Mouse (Mus musculus): ENCODE measurements at regions not wholly inside any gene's neighbourhood (a gene's known extent, or its start where the extent isn't known, plus 50 kb on each side); places are given as distances from the start of the nearest gene placed in this dataset.
A peak's percentile ranks its signal among the peaks of the same experiment; 100 is the strongest.

- H3K4me3 ChIP-seq (ENCODE audit: insufficient read depth, low read depth, low read length) = no peak overlapping the region
- WGBS = 64% methylated on average over 1 of the region's 1 CpGs
- peaks cover 30% of the 10 kb centered on the region for H3K4me1 ChIP-seq (ENCODE audit: control insufficient read depth, insufficient read depth, low read length)
- no peak for TF ChIP-seq CTCF (IDR thresholded peaks at IDR 0.05; ENCODE audit: insufficient read depth, low read depth, low read length)
- no peak for TF ChIP-seq POLR2A (IDR thresholded peaks at IDR 0.05; ENCODE audit: insufficient read depth, low read depth, low read length)
- H3K27ac ChIP-seq (ENCODE audit: insufficient read depth, low read depth, low read length) = no peak overlapping the region
Measured at GRCm38 (mm10) chr6:100159246-100159645, 128.0 kb downstream of the Rybp start.

- TF ChIP-seq POLR2A (IDR thresholded peaks at IDR 0.05; ENCODE audit: insufficient read depth, low read depth, low read length) (no peak), CTCF (IDR thresholded peaks at IDR 0.05; ENCODE audit: insufficient read depth, low read depth, low read length) (no peak)
- 55% methylated on average over 7 of the region's 7 CpGs for WGBS
- Histone ChIP-seq H3K4me3 (ENCODE audit: insufficient read depth, low read depth, low read length) (no peak overlapping the region), H3K4me1 (ENCODE audit: control insufficient read depth, insufficient read depth, low read length) (peaks cover 16% of the 10 kb centered on the region), H3K27ac (ENCODE audit: insufficient read depth, low read depth, low read length) (0 out of 2 replicates have a peak overlapping the region, but pooled peaks have one; percentile 10)
Measured at GRCm38 (mm10) chr6:100157288-100157687, 130.0 kb downstream of the Rybp start.

DNA sequence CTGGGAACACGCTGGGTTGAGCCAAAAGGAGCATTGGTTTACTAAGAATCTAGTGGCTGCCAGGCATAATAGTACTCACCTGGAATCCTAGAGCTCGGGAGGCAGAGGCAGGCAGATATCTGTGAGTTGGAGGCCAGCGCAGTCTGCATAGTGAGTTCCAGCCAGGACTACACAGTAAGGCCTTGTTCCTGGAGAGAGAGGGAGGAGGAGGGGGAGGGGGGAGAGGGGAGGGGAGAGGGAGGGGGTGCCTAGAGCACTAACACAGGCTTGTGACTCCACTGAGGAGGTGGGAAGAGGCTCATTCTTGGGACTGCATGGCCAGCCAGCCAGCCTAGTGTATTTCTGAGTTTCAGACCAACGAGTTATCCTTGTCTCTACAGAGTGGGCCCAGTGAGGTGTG is 131.1 kb downstream of the Rybp start:
- 0 out of 2 replicates have a peak, but pooled peaks have one; percentile 1 for TF ChIP-seq CTCF (IDR thresholded peaks at IDR 0.05; ENCODE audit: insufficient read depth, low read depth, low read length)
- TF ChIP-seq POLR2A (IDR thresholded peaks at IDR 0.05; ENCODE audit: insufficient read depth, low read depth, low read length) = no peak
- H3K4me1 ChIP-seq (ENCODE audit: control insufficient read depth, insufficient read depth, low read length) = peaks cover 16% of the 10 kb centered on the region
- H3K4me3 ChIP-seq (ENCODE audit: insufficient read depth, low read depth, low read length) = no peak overlapping the region
- 87% methylated on average over 4 of the region's 4 CpGs for WGBS
- H3K27ac ChIP-seq (ENCODE audit: insufficient read depth, low read depth, low read length) = no peak overlapping the region

GRCm38 (mm10) chr6:100155676-100156075 is 131.6 kb downstream of the Rybp start:
- TF ChIP-seq CTCF (IDR thresholded peaks at IDR 0.05; ENCODE audit: insufficient read depth, low read depth, low read length) = 0 out of 2 replicates have a peak, but pooled peaks have one; percentile 4
- no peak for TF ChIP-seq POLR2A (IDR thresholded peaks at IDR 0.05; ENCODE audit: insufficient read depth, low read depth, low read length)
- peaks cover 16% of the 10 kb centered on the region for H3K4me1 ChIP-seq (ENCODE audit: control insufficient read depth, insufficient read depth, low read length)
- H3K27ac ChIP-seq (ENCODE audit: insufficient read depth, low read depth, low read length) = no peak overlapping the region
- no peak overlapping the region for H3K4me3 ChIP-seq (ENCODE audit: insufficient read depth, low read depth, low read length)
- 44% methylated on average over 20 of the region's 20 CpGs for WGBS

DNA sequence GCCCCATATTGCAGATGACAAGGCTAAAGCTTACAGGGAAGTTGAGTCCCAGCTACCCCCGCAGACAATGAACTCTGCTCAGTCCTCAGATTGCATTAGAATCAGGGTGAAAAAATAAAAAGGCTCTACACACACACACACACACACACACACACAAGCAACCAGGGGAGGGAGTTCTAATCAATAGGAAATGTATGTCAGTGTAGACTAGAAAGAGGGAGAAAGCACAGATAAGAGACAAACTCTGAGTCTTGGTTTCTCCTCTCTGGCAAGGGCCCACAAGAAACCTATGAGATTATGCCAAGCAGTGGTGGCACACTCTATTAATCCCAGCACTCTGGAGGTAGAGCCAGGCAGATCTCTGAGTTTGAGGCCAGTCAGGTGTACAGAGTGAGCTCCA is 135.8 kb downstream of the Rybp start:
- WGBS = 100% methylated on average over 1 of the region's 1 CpGs
- Histone ChIP-seq H3K27ac (ENCODE audit: insufficient read depth, low read depth, low read length) (no peak overlapping the region), H3K4me3 (ENCODE audit: insufficient read depth, low read depth, low read length) (no peak overlapping the region), H3K4me1 (ENCODE audit: control insufficient read depth, insufficient read depth, low read length) (peaks cover 18% of the 10 kb centered on the region)
- TF ChIP-seq POLR2A (IDR thresholded peaks at IDR 0.05; ENCODE audit: insufficient read depth, low read depth, low read length) (no peak), CTCF (IDR thresholded peaks at IDR 0.05; ENCODE audit: insufficient read depth, low read depth, low read length) (no peak)

DNA sequence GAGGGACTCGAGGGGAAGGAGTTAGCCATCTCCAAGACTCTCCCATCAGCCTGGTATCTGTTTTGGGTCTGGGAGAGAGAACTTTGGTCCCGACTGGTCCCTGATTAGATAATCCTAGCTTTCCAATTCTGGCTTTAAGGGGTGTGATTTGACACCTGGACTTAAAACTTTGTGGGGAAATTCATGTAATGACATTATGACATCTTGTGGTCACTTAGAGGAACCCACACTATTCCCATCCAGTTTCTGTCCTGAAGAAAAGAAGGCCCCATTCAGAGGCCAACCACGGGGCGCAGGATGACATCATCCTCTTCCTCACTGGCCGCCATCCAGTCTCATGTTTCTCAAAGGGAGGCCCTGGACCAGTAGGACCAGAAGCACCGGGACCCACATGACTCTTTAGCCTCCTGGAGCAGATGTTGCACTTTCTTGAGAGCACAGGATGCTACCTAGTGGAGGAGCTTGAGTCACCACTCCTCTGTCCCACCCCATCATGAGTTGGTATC is 136.5 kb downstream of the Rybp start:
- WGBS = 67% methylated on average over 6 of the region's 6 CpGs
- TF ChIP-seq POLR2A (IDR thresholded peaks at IDR 0.05; ENCODE audit: insufficient read depth, low read depth, low read length) (no peak), CTCF (IDR thresholded peaks at IDR 0.05; ENCODE audit: insufficient read depth, low read depth, low read length) (no peak)
- peaks cover 16% of the 10 kb centered on the region for H3K4me1 ChIP-seq (ENCODE audit: control insufficient read depth, insufficient read depth, low read length)
- no peak overlapping the region for H3K4me3 ChIP-seq (ENCODE audit: insufficient read depth, low read depth, low read length)
- no peak overlapping the region for H3K27ac ChIP-seq (ENCODE audit: insufficient read depth, low read depth, low read length)

DNA sequence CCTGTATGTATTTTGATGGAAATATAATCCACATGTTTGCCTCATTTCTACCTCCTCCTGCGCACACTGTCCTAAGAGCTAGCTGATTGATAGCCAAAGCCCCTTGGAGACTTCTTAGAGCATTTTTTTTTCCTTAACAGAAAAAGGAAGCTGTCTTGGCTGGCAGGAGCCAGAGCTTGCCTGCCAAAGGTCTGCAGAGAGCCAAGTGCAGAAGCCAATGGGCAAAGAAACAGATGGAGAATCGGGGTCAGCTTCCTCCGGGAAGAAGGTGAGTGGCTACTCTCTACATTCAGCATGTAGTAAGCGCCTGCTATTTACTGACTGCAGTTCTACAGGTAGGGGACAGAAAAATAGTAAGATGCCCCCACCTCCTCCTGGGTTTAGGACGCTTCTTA is 137.8 kb downstream of the Rybp start:
- peaks cover 14% of the 10 kb centered on the region for H3K4me1 ChIP-seq (ENCODE audit: control insufficient read depth, insufficient read depth, low read length)
- H3K27ac ChIP-seq (ENCODE audit: insufficient read depth, low read depth, low read length) = no peak overlapping the region
- H3K4me3 ChIP-seq (ENCODE audit: insufficient read depth, low read depth, low read length) = no peak overlapping the region
- 79% methylated on average over 5 of the region's 5 CpGs for WGBS
- TF ChIP-seq POLR2A (IDR thresholded peaks at IDR 0.05; ENCODE audit: insufficient read depth, low read depth, low read length) = no peak
- TF ChIP-seq CTCF (IDR thresholded peaks at IDR 0.05; ENCODE audit: insufficient read depth, low read depth, low read length) = no peak

DNA sequence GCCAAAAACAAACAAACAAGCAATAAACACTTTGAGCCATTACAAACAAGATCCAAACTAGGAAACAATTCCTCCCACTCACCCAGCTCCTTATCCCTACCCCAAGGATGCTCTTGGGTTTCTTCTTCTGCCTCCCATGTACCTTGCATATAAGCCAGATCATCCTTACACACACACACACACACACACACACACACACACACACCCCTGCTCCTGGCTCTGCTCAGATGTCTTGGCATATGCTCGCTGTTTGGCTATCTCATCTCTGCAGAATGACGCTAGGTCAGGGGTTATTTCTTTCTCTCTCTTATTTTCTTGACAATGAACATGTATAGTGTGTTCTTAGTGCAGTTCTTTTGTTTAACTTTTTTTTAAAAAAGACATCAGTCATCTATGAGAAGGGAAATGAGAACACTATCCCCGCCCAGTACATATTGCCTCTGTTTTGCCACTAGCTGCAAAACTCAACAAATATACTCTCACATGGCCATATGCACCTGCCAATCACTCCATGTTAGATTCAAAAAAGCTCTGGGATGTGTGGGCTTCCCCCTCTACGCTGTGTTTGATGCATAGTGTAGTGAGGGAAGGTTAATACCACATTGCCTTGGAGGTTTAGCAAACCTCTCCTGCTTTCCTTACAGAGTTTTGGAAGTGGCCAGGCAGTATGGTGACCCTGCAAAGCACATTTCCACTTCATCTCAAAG is 138.4 kb downstream of the Rybp start:
- 83% methylated on average over 4 of the region's 4 CpGs for WGBS
- TF ChIP-seq CTCF (IDR thresholded peaks at IDR 0.05; ENCODE audit: insufficient read depth, low read depth, low read length) (no peak), POLR2A (IDR thresholded peaks at IDR 0.05; ENCODE audit: insufficient read depth, low read depth, low read length) (no peak)
- Histone ChIP-seq H3K27ac (ENCODE audit: insufficient read depth, low read depth, low read length) (no peak overlapping the region), H3K4me3 (ENCODE audit: insufficient read depth, low read depth, low read length) (no peak overlapping the region), H3K4me1 (ENCODE audit: control insufficient read depth, insufficient read depth, low read length) (peaks cover 18% of the 10 kb centered on the region)

DNA sequence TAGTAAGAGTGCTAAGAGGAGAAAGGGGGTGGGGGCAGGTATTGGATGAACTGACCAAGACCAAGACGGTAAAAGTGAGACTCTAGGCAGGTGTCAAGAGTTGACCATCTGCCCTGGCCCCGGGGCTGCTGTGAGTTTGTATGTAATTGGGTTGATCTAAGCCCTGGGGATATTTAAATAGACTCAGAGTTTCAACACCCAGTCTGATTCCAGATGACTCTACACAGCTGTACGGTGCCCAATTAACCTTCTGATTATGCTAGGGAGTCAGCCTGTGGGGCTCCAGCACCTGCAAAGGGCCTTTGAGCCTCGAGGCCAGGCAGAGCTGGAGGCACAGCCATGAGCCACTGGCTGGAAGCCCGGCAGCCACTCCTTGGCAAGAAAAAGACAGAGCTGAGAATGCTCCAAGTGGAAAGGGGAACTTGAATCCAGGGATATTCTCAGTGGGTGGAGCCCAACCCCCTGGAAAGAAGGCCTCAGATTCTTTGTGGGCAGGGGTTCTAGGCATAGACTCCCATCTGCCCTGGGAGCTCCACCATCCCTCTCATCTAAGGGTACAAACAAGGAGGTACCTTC is 140.8 kb downstream of the Rybp start:
- WGBS = 38% methylated on average over 5 of the region's 5 CpGs
- H3K4me3 ChIP-seq (ENCODE audit: insufficient read depth, low read depth, low read length) = no peak overlapping the region
- H3K4me1 ChIP-seq (ENCODE audit: control insufficient read depth, insufficient read depth, low read length) = peaks cover 25% of the 10 kb centered on the region
- H3K27ac ChIP-seq (ENCODE audit: insufficient read depth, low read depth, low read length) = no peak overlapping the region
- TF ChIP-seq CTCF (IDR thresholded peaks at IDR 0.05; ENCODE audit: insufficient read depth, low read depth, low read length) = no peak
- TF ChIP-seq POLR2A (IDR thresholded peaks at IDR 0.05; ENCODE audit: insufficient read depth, low read depth, low read length) = no peak

Measured in olfactory bulb, adult 2 months (tissue).